ENCODE assay signal across 24 mouse cellular contexts in genomic region chr12:99502225-99502624, GRCm38 (mm10).
"Had no signal": no experiment of that assay in that cellular context is flagged by ENCODE, and none has a peak within 500 bp of the region (broad histone marks: within the 10 kb centered on the region; RNA-seq: fewer than 3 reads in every experiment).

No protein-coding gene starts in this region.

- H3K4me2 ChIP-seq: heart, embryonic 12.5 days; hindbrain, embryonic 12.5 days; hindbrain, embryonic 14.5 days; intestine, embryonic 15.5 days; limb, embryonic 12.5 days had no signal

- ATAC-seq: hindbrain, embryonic 16.5 days; inflammation-experienced regulatory T-cells, adult 6 months; intestine, postnatal 0 days had no signal

- H3K4me3 ChIP-seq: gastrocnemius, adult 2 months; heart, embryonic 10.5 days; heart, embryonic 12.5 days; hindbrain, embryonic 10.5 days; hindbrain, embryonic 12.5 days; intestine, embryonic 15.5 days; layer of hippocampus, adult 2 months; left cerebral cortex, adult 2 months; limb, embryonic 10.5 days; limb, embryonic 12.5 days had no signal

- H3K4me1 ChIP-seq: heart, embryonic 12.5 days; intestine, embryonic 15.5 days; limb, embryonic 10.5 days; limb, embryonic 12.5 days had no signal

- H3K9ac ChIP-seq: heart, embryonic 12.5 days; hindbrain, embryonic 12.5 days; hindbrain, embryonic 14.5 days; intestine, embryonic 15.5 days; limb, embryonic 12.5 days had no signal

- DNase-seq: gastrocnemius, adult 2 months; gastrocnemius, postnatal 10 days; gastrocnemius, postnatal 25 days; heart, adult 18-20 months; heart, postnatal 10 days; heart, postnatal 4 days; kidney, adult 18-20 months; kidney, adult 8-10 months; kidney, postnatal 10 days; kidney, postnatal 25 days; kidney, postnatal 4 days had no signal

- H3K27me3 ChIP-seq: heart, embryonic 12.5 days; hindbrain, embryonic 12.5 days; intestine, embryonic 15.5 days; limb, embryonic 12.5 days had no signal

- H3K36me3 ChIP-seq: heart, embryonic 10.5 days; heart, embryonic 12.5 days; hindbrain, embryonic 10.5 days; hindbrain, embryonic 12.5 days; intestine, embryonic 15.5 days; limb, embryonic 10.5 days had no signal

- H3K27ac ChIP-seq: gastrocnemius, adult 2 months; heart, embryonic 10.5 days; hindbrain, embryonic 10.5 days; hindbrain, embryonic 12.5 days; hindbrain, embryonic 14.5 days; intestine, embryonic 15.5 days; layer of hippocampus, adult 2 months; left cerebral cortex, adult 2 months; limb, embryonic 10.5 days; limb, embryonic 12.5 days had no signal

- H3K9me3 ChIP-seq: heart, embryonic 10.5 days; hindbrain, embryonic 10.5 days; hindbrain, embryonic 12.5 days; intestine, embryonic 15.5 days; limb, embryonic 10.5 days had no signal
